Comparison of ENCODE assay signal across 8 mouse cellular contexts in genomic region chr2:92376300-92376699, GRCm38 (mm10). TPM values are rescaled to one million over a fixed set of nuclear protein-coding genes. Genes with fewer than 3 reads are reported as not detected.
DNase-seq lines count a peak whose midpoint lies in the region; ATAC-seq and TF ChIP-seq lines count a peak whose summit lies in the region.

No protein-coding gene starts in this region.

- peak overlapping the region; percentile 94 for H3K4me3 ChIP-seq in layer of hippocampus, adult 2 months
- H3K4me3 ChIP-seq in embryonic facial prominence, embryonic 11.5 days (ENCODE audit: low read depth, low read length): no peak overlapping the region; the same call in 1 of the 2 replicates
- peak overlapping the region; percentile 77 for H3K4me3 ChIP-seq in hindbrain, embryonic 16.5 days (ENCODE audit: low read length)
- no peak overlapping the region for H3K4me3 ChIP-seq in midbrain, embryonic 16.5 days (ENCODE audit: low read depth, low read length)

- H3K9ac ChIP-seq in embryonic facial prominence, embryonic 11.5 days (replicated peaks; ENCODE audit: low read length): no peak overlapping the region
- peak overlapping the region; percentile 74; the same call in 1 of the 2 replicates for H3K9ac ChIP-seq in hindbrain, embryonic 16.5 days (ENCODE audit: low read depth, low read length)
- peak overlapping the region; percentile 76 for H3K9ac ChIP-seq in midbrain, embryonic 16.5 days (ENCODE audit: low read depth, low read length)

- H3K27ac ChIP-seq in layer of hippocampus, adult 2 months: no peak overlapping the region; the same call in 1 of the 2 replicates
- no peak overlapping the region for H3K27ac ChIP-seq in embryonic facial prominence, embryonic 11.5 days (replicated peaks; ENCODE audit: low read depth, low read length)
- H3K27ac ChIP-seq in hindbrain, embryonic 16.5 days (ENCODE audit: low read depth, low read length): no peak overlapping the region
- no peak overlapping the region for H3K27ac ChIP-seq in midbrain, embryonic 16.5 days (ENCODE audit: low read length)

- peak overlapping the region; percentile 84; the same call in 1 of the 2 replicates for H3K4me2 ChIP-seq in embryonic facial prominence, embryonic 11.5 days (ENCODE audit: low read depth, low read length)
- peak overlapping the region; percentile 69 for H3K4me2 ChIP-seq in hindbrain, embryonic 16.5 days (ENCODE audit: low read length)
- H3K4me2 ChIP-seq in midbrain, embryonic 16.5 days (ENCODE audit: low read length): peak overlapping the region; percentile 87

- H3K4me1 ChIP-seq in embryonic facial prominence, embryonic 11.5 days (ENCODE audit: control insufficient read depth, insufficient read depth, low read length): peaks cover 3% of the 10 kb centered on the region; the same call in 1 of the 2 replicates
- H3K4me1 ChIP-seq in hindbrain, embryonic 16.5 days (ENCODE audit: control insufficient read depth, insufficient read depth, low read depth, low read length): peaks cover 29% of the 10 kb centered on the region
- H3K4me1 ChIP-seq in midbrain, embryonic 16.5 days (ENCODE audit: control insufficient read depth, insufficient read depth, low read length): peaks cover 31% of the 10 kb centered on the region

- H3K36me3 ChIP-seq in embryonic facial prominence, embryonic 11.5 days (replicated peaks; ENCODE audit: control insufficient read depth, insufficient read depth, low read depth, low read length): no peaks in the 10 kb centered on the region; the same call in 1 of the 2 replicates
- H3K36me3 ChIP-seq in hindbrain, embryonic 16.5 days (ENCODE audit: control insufficient read depth, insufficient read depth, low read length): peaks cover 13% of the 10 kb centered on the region
- peaks cover 24% of the 10 kb centered on the region; the same call in 1 of the 2 replicates for H3K36me3 ChIP-seq in midbrain, embryonic 16.5 days (ENCODE audit: control insufficient read depth, insufficient read depth, low read length)

- no peak for TF ChIP-seq CTCF in layer of hippocampus, adult 2 months (conservative IDR thresholded peaks at IDR 0.05)

- H3K9me3 ChIP-seq in embryonic facial prominence, embryonic 11.5 days (replicated peaks; ENCODE audit: control insufficient read depth, low read length): no peaks in the 10 kb centered on the region
- H3K9me3 ChIP-seq in hindbrain, embryonic 16.5 days (ENCODE audit: control insufficient read depth, low read length): no peaks in the 10 kb centered on the region
- no peaks in the 10 kb centered on the region for H3K9me3 ChIP-seq in midbrain, embryonic 16.5 days (replicated peaks; ENCODE audit: control insufficient read depth, low read length, poor library complexity, severe bottlenecking)

- DNase-seq in layer of hippocampus, adult 2 months (ENCODE audit: low spot score in 2 of 2): no peak
- no peak for DNase-seq in layer of hippocampus, adult 18-20 months (ENCODE audit: low spot score in 2 of 2)
- no peak for DNase-seq in embryonic facial prominence, embryonic 11.5 days (ENCODE audit: low spot score)
- no peak for DNase-seq in frontal cortex, postnatal 10 days (ENCODE audit: low spot score in 2 of 2)
- no peak for DNase-seq in right cerebral cortex, postnatal 36 days (ENCODE audit: low spot score in 2 of 2)
- DNase-seq in embryo, embryonic 10 days (ENCODE audit: low spot score): no peak

- H3K27me3 ChIP-seq in embryonic facial prominence, embryonic 11.5 days (ENCODE audit: control insufficient read depth, insufficient read depth, low read length): peaks cover 2% of the 10 kb centered on the region; the same call in 1 of the 2 replicates
- no peaks in the 10 kb centered on the region for H3K27me3 ChIP-seq in hindbrain, embryonic 16.5 days (replicated peaks; ENCODE audit: control insufficient read depth, insufficient read depth, low read length)
- no peaks in the 10 kb centered on the region for H3K27me3 ChIP-seq in midbrain, embryonic 16.5 days (ENCODE audit: control insufficient read depth, insufficient read depth, low read depth, low read length)

- 81% methylated on average over 6 of the region's 6 CpGs for WGBS in embryonic facial prominence, embryonic 11.5 days
- WGBS in hindbrain, embryonic 16.5 days: 88% methylated on average over 6 of the region's 6 CpGs
- 92% methylated on average over 6 of the region's 6 CpGs for WGBS in midbrain, embryonic 16.5 days

- no peak for ATAC-seq in embryonic facial prominence, embryonic 11.5 days (replicated peaks; ENCODE audit: insufficient number of reproducible peaks, low FRiP score, low TSS enrichment, low read depth)
- ATAC-seq in hindbrain, embryonic 16.5 days: no peak
- no peak for ATAC-seq in midbrain, embryonic 16.5 days

RNA-seq across cellular contexts. Expression of gene Large2, which starts 1.6 kb away (rescaled TPM):
- 1 to 10 TPM in 1 of 2 experiments, under 1 TPM in 1; 0.98 to 1.1 TPM for total RNA-seq in layer of hippocampus, adult 2 months (2021)
- under 1 TPM; 0.20 to 0.86 TPM for total RNA-seq in layer of hippocampus, adult 18-20 months (2021)
- polyA plus RNA-seq in embryonic facial prominence, embryonic 11.5 days (2014; fragmentation: Nextera tagmentation; extraction: Ambion mirVana): 5.8 and 6.6 TPM in 2 replicates
- 1.7 and 2.3 TPM in 2 replicates for polyA plus RNA-seq in hindbrain, embryonic 16.5 days (2015; fragmentation: Nextera tagmentation; extraction: Ambion mirVana)
- 1.9 and 2.0 TPM in 2 replicates for polyA plus RNA-seq in midbrain, embryonic 16.5 days (2015; fragmentation: Nextera tagmentation; extraction: Ambion mirVana)

RNA-seq across cellular contexts. Expression of gene Pex16, which starts 1.8 kb away (rescaled TPM):
- 10 to 100 TPM; 34.9 to 36.1 TPM for total RNA-seq in layer of hippocampus, adult 2 months (2021)
- 10 to 100 TPM; 31.7 to 32.8 TPM for total RNA-seq in layer of hippocampus, adult 18-20 months (2021)
- 11.7 and 14.3 TPM in 2 replicates for polyA plus RNA-seq in embryonic facial prominence, embryonic 11.5 days (2014; fragmentation: Nextera tagmentation; extraction: Ambion mirVana)
- polyA plus RNA-seq in hindbrain, embryonic 16.5 days (2015; fragmentation: Nextera tagmentation; extraction: Ambion mirVana): 43.5 and 45.6 TPM in 2 replicates
- polyA plus RNA-seq in midbrain, embryonic 16.5 days (2015; fragmentation: Nextera tagmentation; extraction: Ambion mirVana): 39.7 and 40.1 TPM in 2 replicates

RNA-seq across cellular contexts. Expression of gene 1700029I15Rik, which starts 6.0 kb away (rescaled TPM):
- 1 to 10 TPM; 4.5 to 5.0 TPM for total RNA-seq in layer of hippocampus, adult 2 months (2021)
- 1 to 10 TPM; 3.7 to 6.2 TPM for total RNA-seq in layer of hippocampus, adult 18-20 months (2021)
- polyA plus RNA-seq in embryonic facial prominence, embryonic 11.5 days (2014; fragmentation: Nextera tagmentation; extraction: Ambion mirVana): 1.6 and 1.9 TPM in 2 replicates
- 5.8 and 7.7 TPM in 2 replicates for polyA plus RNA-seq in hindbrain, embryonic 16.5 days (2015; fragmentation: Nextera tagmentation; extraction: Ambion mirVana)
- 6.1 and 9.5 TPM in 2 replicates for polyA plus RNA-seq in midbrain, embryonic 16.5 days (2015; fragmentation: Nextera tagmentation; extraction: Ambion mirVana)

RNA-seq across cellular contexts. Expression of gene Mapk8ip1, which starts 24.8 kb away (rescaled TPM):
- 100 to 1,000 TPM; 338 to 354 TPM for total RNA-seq in layer of hippocampus, adult 2 months (2021)
- 100 to 1,000 TPM; 350 to 365 TPM for total RNA-seq in layer of hippocampus, adult 18-20 months (2021)
- 18.8 and 21.9 TPM in 2 replicates for polyA plus RNA-seq in embryonic facial prominence, embryonic 11.5 days (2014; fragmentation: Nextera tagmentation; extraction: Ambion mirVana)
- 112 and 130 TPM in 2 replicates for polyA plus RNA-seq in hindbrain, embryonic 16.5 days (2015; fragmentation: Nextera tagmentation; extraction: Ambion mirVana)
- 126 and 129 TPM in 2 replicates for polyA plus RNA-seq in midbrain, embryonic 16.5 days (2015; fragmentation: Nextera tagmentation; extraction: Ambion mirVana)

RNA-seq across cellular contexts. Expression of gene Cry2, which starts 57.5 kb away (rescaled TPM):
- 100 to 1,000 TPM; 105 to 108 TPM for total RNA-seq in layer of hippocampus, adult 2 months (2021)
- total RNA-seq in layer of hippocampus, adult 18-20 months (2021): 100 to 1,000 TPM in 1 of 2 experiments, 10 to 100 TPM in 1; 99.0 to 111 TPM
- 12.6 and 13.7 TPM in 2 replicates for polyA plus RNA-seq in embryonic facial prominence, embryonic 11.5 days (2014; fragmentation: Nextera tagmentation; extraction: Ambion mirVana)
- 51.4 and 53.2 TPM in 2 replicates for polyA plus RNA-seq in hindbrain, embryonic 16.5 days (2015; fragmentation: Nextera tagmentation; extraction: Ambion mirVana)
- 51.6 and 53.4 TPM in 2 replicates for polyA plus RNA-seq in midbrain, embryonic 16.5 days (2015; fragmentation: Nextera tagmentation; extraction: Ambion mirVana)

Comparison
In these comparisons a context has a peak if more than half of its experiments do, and no peak if none do; other contexts are left out.
1. H3K4me3 ChIP-seq: peak in layer of hippocampus, adult 2 months (single experiment) and hindbrain, embryonic 16.5 days (single experiment); none in embryonic facial prominence, embryonic 11.5 days (single experiment) and midbrain, embryonic 16.5 days (single experiment).
2. Peak in every context shown above with its lines, with median percentiles within 50 percentile points of each other: H3K4me2 ChIP-seq.